Comparison of ENCODE assay signal across 25 mouse cellular contexts in genomic region chr15:67460384-67460783, GRCm38 (mm10).
DNase-seq lines count a peak whose midpoint lies in the region; ATAC-seq and TF ChIP-seq lines count a peak whose summit lies in the region.
"Had no signal": no experiment of that assay in that cellular context is flagged by ENCODE, and none has a peak within 500 bp of the region (broad histone marks: within the 10 kb centered on the region; RNA-seq: fewer than 3 reads in every experiment).

No protein-coding gene starts in this region.

- DNase-seq in embryonic facial prominence, embryonic 14.5 days (ENCODE audit: low spot score): peak; percentile 11
- DNase-seq in embryonic facial prominence, embryonic 10.5 days (ENCODE audit: low spot score): no peak
- no peak for DNase-seq in liver, postnatal 0 days
- no peak for DNase-seq in layer of hippocampus, postnatal 36 days
- no peak for DNase-seq in layer of hippocampus, adult 9-10 months (ENCODE audit: low spot score)
- DNase-seq in kidney, postnatal 10 days: no peak
- DNase-seq: adrenal gland, adult 2 months; gastrocnemius, postnatal 14 days; kidney, adult 9 months; kidney, postnatal 4 days; lung, adult 18-20 months; lung, postnatal 14 days; right cerebral cortex, postnatal 14 days had no signal

- H3K27ac ChIP-seq in embryonic facial prominence, embryonic 14.5 days (replicated peaks; ENCODE audit: low read depth, low read length): no peak overlapping the region
- no peak overlapping the region for H3K27ac ChIP-seq in embryonic facial prominence, embryonic 10.5 days (replicated peaks)
- no peak overlapping the region for H3K27ac ChIP-seq in liver, postnatal 0 days (ENCODE audit: low read depth)
- no peak overlapping the region for H3K27ac ChIP-seq in liver, embryonic 12.5 days
- H3K27ac ChIP-seq: forebrain, embryonic 15.5 days; heart, embryonic 13.5 days; hindbrain, embryonic 14.5 days; intestine, embryonic 15.5 days; midbrain, embryonic 15.5 days; neural tube, embryonic 15.5 days; stomach, postnatal 0 days had no signal

- H3K4me2 ChIP-seq in embryonic facial prominence, embryonic 14.5 days (ENCODE audit: low read depth, low read length): no peak overlapping the region
- no peak overlapping the region for H3K4me2 ChIP-seq in liver, postnatal 0 days (ENCODE audit: low read depth, low read length)
- no peak overlapping the region for H3K4me2 ChIP-seq in liver, embryonic 12.5 days
- H3K4me2 ChIP-seq: forebrain, embryonic 15.5 days; heart, embryonic 13.5 days; hindbrain, embryonic 14.5 days; intestine, embryonic 15.5 days; midbrain, embryonic 15.5 days; neural tube, embryonic 15.5 days had no signal

- no peaks in the 10 kb centered on the region for H3K27me3 ChIP-seq in embryonic facial prominence, embryonic 14.5 days (replicated peaks; ENCODE audit: control insufficient read depth, insufficient read depth, low read length)
- H3K27me3 ChIP-seq in embryonic facial prominence, embryonic 10.5 days (replicated peaks; ENCODE audit: low read depth, poor library complexity, severe bottlenecking): no peaks in the 10 kb centered on the region
- H3K27me3 ChIP-seq in liver, postnatal 0 days (ENCODE audit: insufficient read depth, low read length): no peaks in the 10 kb centered on the region
- no peaks in the 10 kb centered on the region for H3K27me3 ChIP-seq in liver, embryonic 12.5 days (replicated peaks)
- H3K27me3 ChIP-seq: CH12.LX; forebrain, embryonic 15.5 days; heart, embryonic 13.5 days; intestine, embryonic 15.5 days; megakaryocyte, embryonic 14.5 days; midbrain, embryonic 15.5 days; neural tube, embryonic 15.5 days had no signal

- H3K4me1 ChIP-seq in embryonic facial prominence, embryonic 14.5 days (ENCODE audit: control insufficient read depth, insufficient read depth, low read length): no peaks in the 10 kb centered on the region
- no peaks in the 10 kb centered on the region for H3K4me1 ChIP-seq in embryonic facial prominence, embryonic 10.5 days
- no peaks in the 10 kb centered on the region for H3K4me1 ChIP-seq in liver, postnatal 0 days (ENCODE audit: insufficient read depth)
- no peaks in the 10 kb centered on the region for H3K4me1 ChIP-seq in liver, embryonic 12.5 days
- H3K4me1 ChIP-seq: forebrain, embryonic 15.5 days; intestine, embryonic 15.5 days; midbrain, embryonic 15.5 days; neural tube, embryonic 15.5 days had no signal

- H3K36me3 ChIP-seq in embryonic facial prominence, embryonic 14.5 days (ENCODE audit: control insufficient read depth, insufficient read depth, low read length): no peaks in the 10 kb centered on the region
- H3K36me3 ChIP-seq in embryonic facial prominence, embryonic 10.5 days (replicated peaks): no peaks in the 10 kb centered on the region
- H3K36me3 ChIP-seq in liver, postnatal 0 days (replicated peaks; ENCODE audit: insufficient read depth, low read length): no peaks in the 10 kb centered on the region
- no peaks in the 10 kb centered on the region for H3K36me3 ChIP-seq in liver, embryonic 12.5 days
- H3K36me3 ChIP-seq: forebrain, embryonic 15.5 days; heart, embryonic 13.5 days; intestine, embryonic 15.5 days; midbrain, embryonic 15.5 days; neural tube, embryonic 15.5 days had no signal

- no peak for TF ChIP-seq CTCF in liver, postnatal 0 days (IDR thresholded peaks at IDR 0.05; ENCODE audit: low read depth)

- H3K9ac ChIP-seq in embryonic facial prominence, embryonic 14.5 days (ENCODE audit: low read depth, low read length): no peak overlapping the region
- H3K9ac ChIP-seq in liver, postnatal 0 days (replicated peaks): no peak overlapping the region
- H3K9ac ChIP-seq in liver, embryonic 12.5 days: no peak overlapping the region
- H3K9ac ChIP-seq: forebrain, embryonic 15.5 days; heart, embryonic 13.5 days; hindbrain, embryonic 14.5 days; intestine, embryonic 15.5 days; midbrain, embryonic 15.5 days; neural tube, embryonic 15.5 days had no signal

- WGBS in embryonic facial prominence, embryonic 14.5 days: 63% methylated on average over 1 of the region's 1 CpGs
- 79% methylated on average over 1 of the region's 1 CpGs for WGBS in embryonic facial prominence, embryonic 10.5 days
- WGBS in liver, postnatal 0 days (ENCODE audit: insufficient replicate concordance): 28% methylated on average over 1 of the region's 1 CpGs
- 13% methylated on average over 1 of the region's 1 CpGs for WGBS in liver, embryonic 12.5 days (ENCODE audit: insufficient replicate concordance)

- no peak for TF ChIP-seq EP300 in liver, postnatal 0 days (IDR thresholded peaks at IDR 0.05; ENCODE audit: low read depth)

- no peaks in the 10 kb centered on the region for H3K9me3 ChIP-seq in embryonic facial prominence, embryonic 14.5 days (ENCODE audit: control insufficient read depth, low read length)
- H3K9me3 ChIP-seq in embryonic facial prominence, embryonic 10.5 days: no peaks in the 10 kb centered on the region
- H3K9me3 ChIP-seq in liver, postnatal 0 days (ENCODE audit: low read length): no peaks in the 10 kb centered on the region
- no peaks in the 10 kb centered on the region for H3K9me3 ChIP-seq in liver, embryonic 12.5 days (replicated peaks)
- H3K9me3 ChIP-seq: forebrain, embryonic 15.5 days; heart, embryonic 13.5 days; intestine, embryonic 15.5 days; megakaryocyte, embryonic 14.5 days; midbrain, embryonic 15.5 days; neural tube, embryonic 15.5 days had no signal

- no peak overlapping the region for H3K4me3 ChIP-seq in embryonic facial prominence, embryonic 14.5 days (ENCODE audit: low read depth, low read length)
- no peak overlapping the region for H3K4me3 ChIP-seq in embryonic facial prominence, embryonic 10.5 days
- no peak overlapping the region for H3K4me3 ChIP-seq in liver, postnatal 0 days (ENCODE audit: low read depth, low read length)
- no peak overlapping the region for H3K4me3 ChIP-seq in liver, embryonic 12.5 days
- H3K4me3 ChIP-seq: forebrain, embryonic 15.5 days; heart, embryonic 13.5 days; intestine, embryonic 15.5 days; megakaryocyte, embryonic 14.5 days; midbrain, embryonic 15.5 days; myocyte; neural tube, embryonic 15.5 days had no signal

- no peak for ATAC-seq in embryonic facial prominence, embryonic 14.5 days (ENCODE audit: low read depth)
- peak; percentile 35; the same call in 1 of the 2 replicates for ATAC-seq in liver, postnatal 0 days
- ATAC-seq in liver, embryonic 12.5 days: no peak
- ATAC-seq in erythroid progenitor cell, adult 5-6 weeks (replicated peaks; ENCODE audit: low FRiP score, poor library complexity, severe bottlenecking): 0 out of 2 replicates have a peak, but pooled peaks have one; percentile 59
- ATAC-seq: forebrain, embryonic 15.5 days; intestine, embryonic 15.5 days; midbrain, embryonic 15.5 days had no signal

Comparison
In these comparisons a context has a peak if more than half of its experiments do, and no peak if none do; other contexts are left out.
1. ATAC-seq: peak in liver, postnatal 0 days (single experiment) and erythroid progenitor cell, adult 5-6 weeks (single experiment); none in embryonic facial prominence, embryonic 14.5 days (single experiment) and liver, embryonic 12.5 days (single experiment).